Mouse (Mus musculus) bone marrow, adult 2 months (tissue): ENCODE measurements around the gene Gm9857. TPM values are rescaled to one million over a fixed set of nuclear protein-coding genes. Genes with fewer than 3 reads are reported as not detected.

Source experiments
- H3K27ac ChIP-seq: fragments of 200-500 bp; 2 replicates; pipeline ENCODE4 v1.5.1; 2012; ENCODE audit warnings: low read depth, mild to moderate bottlenecking, control low read depth, inconsistent platforms, low read length; ENCODE audit not compliant: control insufficient read depth, poor library complexity, insufficient read depth
- H3K4me1 ChIP-seq: fragments of 200-500 bp; 2 replicates; pipeline ENCODE4 v1.6.1; 2011; ENCODE audit warnings: low read length; ENCODE audit not compliant: control insufficient read depth, insufficient read depth
- H3K4me3 ChIP-seq: fragments of 200-500 bp; replicated peaks from 2 replicates; pipeline ENCODE3; 2011; ENCODE audit warnings: mild to moderate bottlenecking, low read depth, low read length, control low read depth; ENCODE audit not compliant: control insufficient read depth
- CTCF ChIP-seq: fragments of 200-500 bp; IDR thresholded peaks from 2 replicates; pipeline ENCODE4 v1.5.1; 2011; ENCODE audit warnings: low read length, control low read depth; ENCODE audit not compliant: control insufficient read depth, insufficient read depth
- POLR2A ChIP-seq: fragments of 200-500 bp; IDR thresholded peaks from 2 replicates; pipeline ENCODE4 v1.6.1; 2011; ENCODE audit warnings: low read depth, mild to moderate bottlenecking, control low read depth, low read length, borderline replicate concordance; ENCODE audit not compliant: control insufficient read depth
- WGBS: fragments of 180-500 bp; shearing (Covaris S2); methylation state at CpG from one replicate; pipeline ENCODE4 v1.1.7; 2018; 5-methylcytosine and 5-hydroxymethylcytosine counted together
- polyA plus RNA-seq: library from polyadenylated mRNA; stranded (reverse); fragments of >200 nt; gene quantifications from 2 replicates; pipeline ENCODE4 v1.2.4, GENCODE M21; 2011; ENCODE audit warnings: low replicate concordance; ENCODE audit not compliant: missing spikeins, insufficient read depth, insufficient read length

Gm9857 gene
- polyA plus RNA-seq, 1 experiment, result not detected

DNA sequence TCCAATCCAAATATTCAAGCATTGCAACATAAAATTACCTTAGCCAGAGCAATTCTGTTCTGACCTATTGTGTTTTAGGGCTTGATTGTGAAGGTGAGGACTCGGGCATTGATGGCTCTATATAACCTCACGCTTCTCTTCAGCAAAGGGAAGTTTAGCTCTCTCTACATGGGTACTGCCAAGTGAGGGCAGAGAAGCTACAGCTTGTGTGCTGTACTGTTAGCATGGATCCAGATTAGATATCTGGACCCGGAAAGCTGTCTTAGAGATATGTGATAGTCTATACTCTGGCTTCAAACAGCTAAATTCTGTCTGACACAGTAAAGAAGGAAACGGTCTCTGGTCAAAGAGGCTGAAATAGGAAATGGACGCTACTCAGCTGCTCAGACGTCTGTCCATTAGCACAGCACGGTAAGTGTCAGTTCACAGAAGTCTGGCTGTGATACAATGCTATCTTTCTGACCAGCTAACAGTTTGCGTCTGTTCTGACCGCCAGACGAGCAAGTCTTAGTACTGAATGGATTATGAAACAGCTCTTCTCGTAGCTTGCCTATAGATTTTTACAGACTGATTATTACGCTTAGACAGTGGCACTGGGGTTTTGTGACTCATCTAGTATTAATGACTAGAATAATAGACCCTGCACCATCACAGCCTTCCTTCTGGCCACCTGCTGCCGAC is 33.9 kb upstream of the Gm9857 start:
- H3K4me3 ChIP-seq, result no peak overlapping the region
- TF ChIP-seq CTCF (no peak), POLR2A (no peak)
- no peak overlapping the region for H3K27ac ChIP-seq
- 71% methylated on average over 13 of the region's 13 CpGs for WGBS
- H3K4me1 ChIP-seq, result no peaks in the 10 kb centered on the region

DNA sequence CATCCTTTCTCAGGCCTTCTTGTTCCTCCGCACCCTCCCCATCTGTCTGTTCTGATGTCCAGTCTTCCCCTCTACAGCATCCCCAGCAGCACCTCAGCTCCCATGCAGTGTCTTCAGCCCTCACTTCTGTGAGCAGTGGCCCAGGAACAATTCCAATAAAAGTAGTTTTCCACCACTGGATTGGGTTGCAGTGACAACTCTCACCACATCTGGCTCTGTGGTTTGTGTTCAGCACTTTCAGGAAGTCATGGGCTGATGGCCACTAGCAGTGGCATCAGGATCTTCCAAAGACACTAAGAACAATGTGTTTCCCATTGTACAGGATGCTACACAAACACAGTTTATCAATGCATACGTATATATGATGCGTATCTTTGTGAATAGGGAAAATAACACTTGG is 25.8 kb upstream of the Gm9857 start:
- no peak for TF ChIP-seq CTCF
- TF ChIP-seq POLR2A, result no peak
- no peak overlapping the region for H3K4me3 ChIP-seq
- 76% methylated on average over 3 of the region's 3 CpGs for WGBS
- no peak overlapping the region for H3K27ac ChIP-seq
- no peaks in the 10 kb centered on the region; the same call in 1 of the 2 replicates for H3K4me1 ChIP-seq

DNA sequence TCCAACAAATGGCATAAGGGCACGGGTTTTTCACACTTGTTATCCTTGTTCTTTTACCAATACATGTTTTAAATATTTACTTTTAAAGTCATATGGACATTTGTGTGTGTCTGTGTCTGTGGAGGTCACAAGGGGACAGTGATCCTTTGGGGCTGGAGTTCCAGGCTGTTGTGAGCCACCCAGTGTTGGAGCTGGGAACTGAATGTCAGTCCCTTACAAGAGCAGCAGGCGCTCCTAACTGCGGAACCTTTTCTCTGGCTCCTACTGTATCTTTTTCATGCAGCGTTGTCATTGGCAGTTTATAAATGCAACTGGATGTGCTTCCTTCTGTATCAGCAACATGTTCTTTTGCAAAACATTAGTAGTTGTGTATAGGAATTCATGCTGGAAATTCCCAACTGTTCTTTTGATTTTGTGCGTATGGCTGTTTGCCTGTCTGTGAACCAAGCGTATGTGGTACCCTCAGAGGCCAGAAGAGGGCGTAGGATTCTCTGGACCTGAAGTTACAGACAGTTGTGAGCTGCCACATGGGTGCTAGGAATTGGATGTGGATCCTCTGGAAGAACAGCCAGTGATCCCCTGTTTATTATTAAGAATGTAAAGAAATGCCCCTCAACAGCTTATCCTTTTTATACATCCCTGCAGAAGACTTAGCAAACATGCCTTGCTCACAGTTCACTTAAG is 24.3 kb upstream of the Gm9857 start:
- Histone ChIP-seq H3K27ac (no peak overlapping the region), H3K4me1 (no peaks in the 10 kb centered on the region; the same call in 1 of the 2 replicates), H3K4me3 (no peak overlapping the region)
- no peak for TF ChIP-seq POLR2A
- TF ChIP-seq CTCF, result no peak
- 89% methylated on average over 7 of the region's 7 CpGs for WGBS

DNA sequence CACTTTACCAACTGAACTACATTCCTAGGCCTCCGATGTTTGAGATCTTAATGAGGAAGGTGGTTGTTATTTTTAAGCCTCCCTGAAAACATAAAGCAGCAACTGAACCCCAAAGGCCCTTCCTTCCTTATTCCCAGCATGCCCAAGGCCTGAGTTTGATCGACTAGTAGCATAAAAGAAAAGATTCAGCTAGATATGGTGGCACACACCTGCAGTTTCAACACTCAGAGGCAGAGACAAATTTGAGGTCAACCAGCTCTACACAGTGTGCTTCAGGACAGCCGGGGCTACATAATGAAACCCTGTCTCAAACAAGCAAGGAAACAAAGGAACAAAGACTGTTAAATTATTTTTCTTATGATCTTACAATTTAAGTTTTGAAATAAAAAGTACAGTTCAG is 23.5 kb upstream of the Gm9857 start:
- no peak for TF ChIP-seq POLR2A
- TF ChIP-seq CTCF, result no peak
- no peaks in the 10 kb centered on the region; the same call in 1 of the 2 replicates for H3K4me1 ChIP-seq
- WGBS, result 49% methylated on average over 3 of the region's 3 CpGs
- no peak overlapping the region for H3K4me3 ChIP-seq
- H3K27ac ChIP-seq, result no peak overlapping the region

DNA sequence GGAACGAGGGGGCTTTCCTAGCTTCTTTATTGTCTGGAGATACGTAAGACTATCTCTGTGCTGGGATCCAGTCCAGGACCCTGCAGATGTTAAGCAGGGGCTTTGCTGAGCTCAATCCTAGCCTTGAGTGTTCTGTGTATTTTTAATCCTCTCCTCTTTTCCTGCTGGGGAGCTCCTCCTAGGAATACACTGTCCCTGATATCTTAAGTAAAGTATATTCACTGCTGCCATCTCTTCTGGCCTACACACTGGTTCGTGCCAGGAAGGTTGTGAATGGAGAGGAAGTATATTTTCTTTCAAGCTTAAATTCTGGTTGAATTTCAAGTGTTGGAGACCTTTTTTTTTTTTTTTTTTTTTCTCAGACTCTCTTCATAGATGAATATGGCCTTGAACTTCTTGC is 23.0 kb upstream of the Gm9857 start:
- H3K4me1 ChIP-seq, result no peaks in the 10 kb centered on the region; the same call in none of the 2 replicates
- TF ChIP-seq CTCF (no peak), POLR2A (no peak)
- 75% methylated on average over 3 of the region's 3 CpGs for WGBS
- no peak overlapping the region for H3K4me3 ChIP-seq
- no peak overlapping the region for H3K27ac ChIP-seq

DNA sequence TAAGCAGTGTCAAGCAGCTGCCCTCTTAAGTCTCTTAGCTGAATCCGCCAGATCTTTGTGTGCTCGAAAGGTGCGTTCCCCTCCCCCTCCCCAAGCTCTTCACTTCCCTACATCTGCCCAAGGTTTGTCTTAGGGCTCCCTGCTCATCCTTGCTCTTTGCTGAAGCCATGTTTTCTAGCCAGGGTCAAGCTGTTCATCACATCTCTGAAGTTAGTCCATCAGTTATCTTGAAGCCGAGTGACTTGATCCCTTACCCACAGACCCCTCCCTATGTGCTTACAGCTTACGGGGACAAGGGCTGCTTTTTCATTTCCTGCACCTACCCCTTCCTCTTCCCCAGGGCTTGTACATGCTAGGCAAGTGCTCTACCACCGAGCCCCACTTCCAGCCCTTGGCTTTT is 21.4 kb upstream of the Gm9857 start:
- H3K4me1 ChIP-seq, result no peaks in the 10 kb centered on the region; the same call in none of the 2 replicates
- TF ChIP-seq CTCF (no peak), POLR2A (no peak)
- no peak overlapping the region for H3K27ac ChIP-seq
- no peak overlapping the region for H3K4me3 ChIP-seq
- WGBS, result 24% methylated on average over 6 of the region's 6 CpGs

DNA sequence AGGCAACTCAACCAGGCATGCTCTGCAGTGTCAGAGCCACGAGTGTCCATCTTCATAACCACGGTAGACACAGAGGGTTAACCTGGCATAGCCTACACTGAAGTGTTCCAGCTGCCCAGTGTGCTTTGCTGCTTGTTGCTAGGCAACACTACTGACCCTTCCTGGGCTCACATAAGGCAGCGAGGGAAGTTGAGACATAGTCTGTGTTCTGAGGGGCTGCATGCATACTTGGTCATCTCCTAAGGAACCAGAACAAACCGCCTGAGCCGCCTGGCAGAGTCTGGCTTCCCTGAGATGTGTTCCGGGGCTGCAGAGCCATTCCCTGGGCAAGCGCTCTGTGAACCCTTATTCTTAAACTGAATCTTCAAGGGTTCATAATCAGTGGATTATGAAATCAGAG is 21.0 kb upstream of the Gm9857 start:
- no peaks in the 10 kb centered on the region; the same call in none of the 2 replicates for H3K4me1 ChIP-seq
- TF ChIP-seq POLR2A, result no peak
- no peak for TF ChIP-seq CTCF
- WGBS, result 62% methylated on average over 7 of the region's 7 CpGs
- no peak overlapping the region for H3K27ac ChIP-seq
- H3K4me3 ChIP-seq, result no peak overlapping the region

DNA sequence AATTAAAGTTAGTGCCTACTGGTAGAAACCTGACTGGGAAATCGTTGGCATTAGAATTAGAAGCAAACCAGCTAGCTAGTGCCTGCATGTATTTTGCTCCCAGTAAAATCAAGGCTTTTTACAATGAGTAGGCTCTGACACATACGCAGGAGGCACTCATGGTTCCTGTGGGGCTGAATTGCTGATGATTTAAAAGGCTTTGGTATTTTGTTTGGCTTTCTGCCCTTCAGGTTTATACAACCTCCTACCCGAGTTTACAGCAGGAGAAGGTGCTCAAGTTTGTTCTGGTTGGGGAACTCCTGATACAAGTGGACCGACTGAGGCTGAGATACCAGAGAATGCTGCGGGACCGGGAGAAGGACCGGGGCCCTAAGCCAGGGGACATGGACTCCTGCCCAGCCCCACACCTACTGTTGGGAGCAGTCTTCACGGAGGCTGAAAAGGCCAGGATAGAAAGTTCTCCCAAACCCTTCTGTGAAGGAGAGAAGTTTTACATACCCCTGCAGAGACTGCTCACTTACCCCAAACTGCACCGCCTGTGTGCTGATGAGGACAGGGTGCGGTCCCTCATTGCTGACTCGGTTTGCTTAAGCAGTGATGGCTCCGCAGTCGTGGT is 19.5 kb upstream of the Gm9857 start:
- TF ChIP-seq POLR2A (no peak), CTCF (no peak)
- 79% methylated on average over 13 of the region's 13 CpGs for WGBS
- Histone ChIP-seq H3K4me3 (no peak overlapping the region), H3K27ac (no peak overlapping the region), H3K4me1 (no peaks in the 10 kb centered on the region; the same call in none of the 2 replicates)

DNA sequence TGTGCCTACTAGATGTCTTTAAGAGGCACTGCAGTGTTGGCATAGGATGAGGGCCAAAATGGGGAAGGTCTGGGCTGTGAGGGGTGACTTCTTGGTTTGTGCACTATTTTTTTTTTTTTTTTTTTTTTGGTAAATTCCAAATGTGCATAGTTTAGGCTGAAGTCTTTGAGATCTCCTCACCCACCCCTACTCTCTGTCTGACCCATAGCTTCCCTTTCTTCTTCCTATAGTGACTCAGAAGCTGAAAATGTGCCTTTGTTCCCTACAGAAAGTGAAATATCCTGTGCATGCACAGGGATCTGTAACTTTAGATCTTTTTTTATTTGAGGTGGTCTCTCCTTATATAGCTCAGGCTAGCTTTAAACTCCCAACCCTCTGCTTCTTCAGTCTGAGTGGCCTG is 17.7 kb upstream of the Gm9857 start:
- TF ChIP-seq CTCF (no peak), POLR2A (no peak)
- Histone ChIP-seq H3K4me1 (no peaks in the 10 kb centered on the region; the same call in none of the 2 replicates), H3K27ac (no peak overlapping the region), H3K4me3 (no peak overlapping the region)
